15 mouse cellular contexts compared by ENCODE assay signal in genomic region chr4:131303936-131304335, GRCm38 (mm10).
DNase-seq lines count a peak whose midpoint lies in the region; ATAC-seq lines count a peak whose summit lies in the region.
"Had no signal": no experiment of that assay in that cellular context is flagged by ENCODE, and none has a peak within 500 bp of the region (broad histone marks: within the 10 kb centered on the region; RNA-seq: fewer than 3 reads in every experiment).

No protein-coding gene starts in this region.

- no peaks in the 10 kb centered on the region for H3K36me3 ChIP-seq in heart, embryonic 16.5 days (ENCODE audit: control insufficient read depth, insufficient read depth)
- no peaks in the 10 kb centered on the region for H3K36me3 ChIP-seq in heart, embryonic 12.5 days
- H3K36me3 ChIP-seq: hindbrain, embryonic 13.5 days; liver, embryonic 13.5 days; neural tube, embryonic 13.5 days had no signal

- DNase-seq in adrenal gland, postnatal 36 days: peak; percentile 18 to 31
- DNase-seq in adrenal gland, adult (ENCODE audit: inconsistent age in 2 of 2, low spot score in 1 of 2): no peak
- DNase-seq in kidney, postnatal 25 days: peak; percentile 47 to 48
- no peak for DNase-seq in kidney, adult 11 months
- DNase-seq in right cerebral cortex, postnatal 4 days: peak; percentile 53
- DNase-seq in right cerebral cortex, adult 2 months (ENCODE audit: low spot score in 2 of 2): no peak
- DNase-seq: gastrocnemius, postnatal 14 days; liver, embryonic 13.5 days; thymus, postnatal 14 days had no signal

- ATAC-seq in heart, embryonic 16.5 days (replicated peaks; ENCODE audit: extremely low read depth, insufficient read depth, low FRiP score): 0 out of 2 replicates have a peak, but pooled peaks have one; percentile 52
- ATAC-seq in heart, embryonic 12.5 days (ENCODE audit: insufficient number of reproducible peaks, low FRiP score): no peak; the same call in 1 of the 2 replicates
- ATAC-seq: forebrain, embryonic 14.5 days had no signal

- no peak overlapping the region for H3K4me3 ChIP-seq in heart, embryonic 16.5 days (ENCODE audit: low read length)
- H3K4me3 ChIP-seq in heart, embryonic 12.5 days: no peak overlapping the region
- H3K4me3 ChIP-seq: hindbrain, embryonic 13.5 days; liver, embryonic 13.5 days; neural tube, embryonic 13.5 days had no signal

- no peak overlapping the region for H3K9ac ChIP-seq in heart, embryonic 16.5 days (ENCODE audit: low read length)
- H3K9ac ChIP-seq in heart, embryonic 12.5 days: no peak overlapping the region
- H3K9ac ChIP-seq: hindbrain, embryonic 13.5 days; liver, embryonic 13.5 days; neural tube, embryonic 13.5 days had no signal

- no peak overlapping the region for H3K27ac ChIP-seq in heart, embryonic 16.5 days (ENCODE audit: low read length)
- no peak overlapping the region for H3K27ac ChIP-seq in heart, embryonic 12.5 days (ENCODE audit: poor library complexity, severe bottlenecking)
- H3K27ac ChIP-seq: hindbrain, embryonic 13.5 days; liver, embryonic 13.5 days; macrophage; neural tube, embryonic 13.5 days had no signal

- no peak overlapping the region for H3K4me2 ChIP-seq in heart, embryonic 16.5 days (ENCODE audit: low read depth, low read length)
- H3K4me2 ChIP-seq in heart, embryonic 12.5 days: no peak overlapping the region
- H3K4me2 ChIP-seq: hindbrain, embryonic 13.5 days; liver, embryonic 13.5 days; neural tube, embryonic 13.5 days had no signal

- peaks cover 8% of the 10 kb centered on the region for H3K4me1 ChIP-seq in heart, embryonic 16.5 days (ENCODE audit: control insufficient read depth, insufficient read depth, low read length)
- H3K4me1 ChIP-seq in heart, embryonic 12.5 days (replicated peaks): peaks cover 13% of the 10 kb centered on the region
- H3K4me1 ChIP-seq: liver, embryonic 13.5 days had no signal

- WGBS in heart, embryonic 16.5 days: 54% methylated on average over 3 of the region's 3 CpGs
- WGBS in heart, embryonic 12.5 days: 74% methylated on average over 3 of the region's 3 CpGs

- no peaks in the 10 kb centered on the region for H3K9me3 ChIP-seq in heart, embryonic 16.5 days (replicated peaks; ENCODE audit: control insufficient read depth, low read length)
- H3K9me3 ChIP-seq in heart, embryonic 12.5 days (replicated peaks): no peaks in the 10 kb centered on the region
- H3K9me3 ChIP-seq: hindbrain, embryonic 13.5 days; liver, embryonic 13.5 days; neural tube, embryonic 13.5 days had no signal

- H3K27me3 ChIP-seq in heart, embryonic 16.5 days (ENCODE audit: control insufficient read depth, insufficient read depth, low read length): no peaks in the 10 kb centered on the region
- H3K27me3 ChIP-seq in heart, embryonic 12.5 days (replicated peaks): no peaks in the 10 kb centered on the region
- H3K27me3 ChIP-seq: hindbrain, embryonic 13.5 days; liver, embryonic 13.5 days; neural tube, embryonic 13.5 days had no signal

Comparison
In these comparisons a context has a peak if more than half of its experiments do, and no peak if none do; other contexts are left out.
1. DNase-seq: peak in adrenal gland, postnatal 36 days (2 of 2), kidney, postnatal 25 days (2 of 2) and right cerebral cortex, postnatal 4 days (single experiment); none in adrenal gland, adult (0 of 2), kidney, adult 11 months (single experiment) and right cerebral cortex, adult 2 months (0 of 2).